Mouse (Mus musculus) CD8-positive naive resting alpha-beta T cell, adult 2 months (primary cell): Measurements from ENCODE around the gene Ugt1a7c.
"Not testable (repeated sequence)": the region's sequence is repeated elsewhere in the genome, so short reads cannot be mapped to it uniquely, and the experiment has no call there.

Source experiments
- DNase-seq, 2 experiments: peaks; one replicate each; pipeline ENCODE4 v3.0.0; 2022; ENCODE audit warnings: low read depth in 2 of 2, low spot score in 2 of 2

Gene Ugt1a7c

GRCm38 (mm10) chr1:88112769-88113168 lies 17.9 kb downstream of the Ugt1a7c start:
- not testable (repeated sequence) for DNase-seq

- not testable (repeated sequence) for DNase-seq
Observed at GRCm38 (mm10) chr1:88120550-88120949, 25.7 kb downstream of the Ugt1a7c start.

- DNase-seq, result not testable (repeated sequence)
Observed at GRCm38 (mm10) chr1:88121521-88121920, 26.7 kb downstream of the Ugt1a7c start.

- not testable (repeated sequence) for DNase-seq
Observed at GRCm38 (mm10) chr1:88125827-88126360, 31.0 kb downstream of the Ugt1a7c start.

GRCm38 (mm10) chr1:88129091-88129490 lies 34.2 kb downstream of the Ugt1a7c start:
- not testable (repeated sequence) for DNase-seq

- not testable (repeated sequence) for DNase-seq
Observed at GRCm38 (mm10) chr1:88130223-88130622, 35.4 kb downstream of the Ugt1a7c start.

- no peak for DNase-seq
Observed at GRCm38 (mm10) chr1:88133908-88134456, 39.1 kb downstream of the Ugt1a7c start.

- not testable (repeated sequence) for DNase-seq
Observed at GRCm38 (mm10) chr1:88134457-88135011, 39.7 kb downstream of the Ugt1a7c start, which contains the start of gene Ugt1a6a. Gene Ugt1a6a, plus strand, starts transcription at chr1:88134809.

- DNase-seq, result not testable (repeated sequence)
Observed at GRCm38 (mm10) chr1:88135229-88135904, 40.5 kb downstream of the Ugt1a7c start.

GRCm38 (mm10) chr1:88136646-88137045 lies 41.8 kb downstream of the Ugt1a7c start:
- no peak for DNase-seq

- no peak for DNase-seq
Observed at GRCm38 (mm10) chr1:88137264-88137663, 42.4 kb downstream of the Ugt1a7c start.

- DNase-seq, result no peak
Observed at GRCm38 (mm10) chr1:88138145-88138544, 43.3 kb downstream of the Ugt1a7c start.

GRCm38 (mm10) chr1:88140492-88140891 lies 45.6 kb downstream of the Ugt1a7c start:
- not testable (repeated sequence) for DNase-seq

- DNase-seq, result peak in 1 of 2 experiments; percentile 14
Observed at GRCm38 (mm10) chr1:88143966-88144675, 49.3 kb downstream of the Ugt1a7c start.

- DNase-seq, result not testable (repeated sequence)
Observed at GRCm38 (mm10) chr1:88145278-88145677, 50.4 kb downstream of the Ugt1a7c start.

- not testable (repeated sequence) for DNase-seq
Observed at GRCm38 (mm10) chr1:88150133-88150532, 55.3 kb downstream of the Ugt1a7c start.

GRCm38 (mm10) chr1:88158430-88158829 lies 63.6 kb downstream of the Ugt1a7c start:
- no peak for DNase-seq

- no peak for DNase-seq
Observed at GRCm38 (mm10) chr1:88165711-88166110, 70.8 kb downstream of the Ugt1a7c start, which contains the start of gene Ugt1a5. Gene Ugt1a5, plus strand, starts transcription at chr1:88166012.

- not testable (repeated sequence) for DNase-seq
Observed at GRCm38 (mm10) chr1:88172190-88172589, 77.3 kb downstream of the Ugt1a7c start.

GRCm38 (mm10) chr1:88179657-88180056 lies 84.8 kb downstream of the Ugt1a7c start:
- no peak for DNase-seq

- no peak for DNase-seq
Observed at GRCm38 (mm10) chr1:88186325-88186935, 91.6 kb downstream of the Ugt1a7c start.
